ENCODE assay signal across 12 mouse cellular contexts in genomic region chr1:63534271-63534827, GRCm38 (mm10).
A peak's percentile ranks its signal among the peaks of the same experiment; 100 is the strongest.
DNase-seq lines count a peak whose midpoint lies in the region; ATAC-seq and TF ChIP-seq lines count a peak whose summit lies in the region.
"Had no signal": no experiment of that assay in that cellular context is flagged by ENCODE, and none has a peak within 500 bp of the region (broad histone marks: within the 10 kb centered on the region; RNA-seq: fewer than 3 reads in every experiment).

No protein-coding gene starts in this region.

- peak overlapping the region; percentile 65 for H3K27ac ChIP-seq in midbrain, embryonic 12.5 days (replicated peaks)
- no peak overlapping the region for H3K27ac ChIP-seq in midbrain, postnatal 0 days (ENCODE audit: low read depth, low read length)
- no peak overlapping the region for H3K27ac ChIP-seq in hindbrain, embryonic 16.5 days (ENCODE audit: low read depth, low read length)
- no peak overlapping the region for H3K27ac ChIP-seq in midbrain, embryonic 15.5 days
- H3K27ac ChIP-seq: stomach, embryonic 15.5 days had no signal

- no peaks in the 10 kb centered on the region for H3K9me3 ChIP-seq in midbrain, embryonic 12.5 days
- H3K9me3 ChIP-seq in midbrain, postnatal 0 days (ENCODE audit: low read length), result no peaks in the 10 kb centered on the region
- no peaks in the 10 kb centered on the region for H3K9me3 ChIP-seq in hindbrain, embryonic 16.5 days (ENCODE audit: control insufficient read depth, low read length)
- no peaks in the 10 kb centered on the region for H3K9me3 ChIP-seq in midbrain, embryonic 15.5 days
- H3K9me3 ChIP-seq: stomach, embryonic 15.5 days had no signal

- ATAC-seq in midbrain, embryonic 12.5 days (ENCODE audit: low FRiP score, low read depth), result no peak
- ATAC-seq in midbrain, postnatal 0 days (ENCODE audit: low FRiP score), result no peak
- 0 out of 2 replicates have a peak, but pooled peaks have one; percentile 24 for ATAC-seq in hindbrain, embryonic 16.5 days
- 0 out of 2 replicates have a peak, but pooled peaks have one; percentile 30 for ATAC-seq in midbrain, embryonic 15.5 days (replicated peaks)
- ATAC-seq: intestine, embryonic 16.5 days had no signal

- no peaks in the 10 kb centered on the region for H3K36me3 ChIP-seq in midbrain, embryonic 12.5 days
- no peaks in the 10 kb centered on the region for H3K36me3 ChIP-seq in midbrain, postnatal 0 days (ENCODE audit: insufficient read depth, low read length)
- H3K36me3 ChIP-seq in hindbrain, embryonic 16.5 days (ENCODE audit: control insufficient read depth, insufficient read depth, low read length), result no peaks in the 10 kb centered on the region
- H3K36me3 ChIP-seq in midbrain, embryonic 15.5 days (replicated peaks), result no peaks in the 10 kb centered on the region
- H3K36me3 ChIP-seq: stomach, embryonic 15.5 days had no signal

- H3K27me3 ChIP-seq in midbrain, embryonic 12.5 days, result no peaks in the 10 kb centered on the region
- no peaks in the 10 kb centered on the region for H3K27me3 ChIP-seq in midbrain, postnatal 0 days (ENCODE audit: insufficient read depth, low read length)
- H3K27me3 ChIP-seq in hindbrain, embryonic 16.5 days (replicated peaks; ENCODE audit: control insufficient read depth, insufficient read depth, low read length), result no peaks in the 10 kb centered on the region
- H3K27me3 ChIP-seq in midbrain, embryonic 15.5 days (replicated peaks), result no peaks in the 10 kb centered on the region
- H3K27me3 ChIP-seq: stomach, embryonic 15.5 days had no signal

- 0 out of 2 replicates have a peak, but pooled peaks cover 2% of the 10 kb centered on the region for H3K4me1 ChIP-seq in midbrain, embryonic 12.5 days
- no peaks in the 10 kb centered on the region for H3K4me1 ChIP-seq in midbrain, postnatal 0 days (ENCODE audit: insufficient read depth, low read length)
- no peaks in the 10 kb centered on the region for H3K4me1 ChIP-seq in hindbrain, embryonic 16.5 days (ENCODE audit: control insufficient read depth, insufficient read depth, low read depth, low read length)
- peaks cover 3% of the 10 kb centered on the region for H3K4me1 ChIP-seq in midbrain, embryonic 15.5 days
- H3K4me1 ChIP-seq: stomach, embryonic 15.5 days had no signal

- H3K4me3 ChIP-seq in midbrain, embryonic 12.5 days, result no peak overlapping the region
- H3K4me3 ChIP-seq in midbrain, postnatal 0 days (ENCODE audit: low read depth, low read length), result no peak overlapping the region
- H3K4me3 ChIP-seq in hindbrain, embryonic 16.5 days (ENCODE audit: low read length), result no peak overlapping the region
- no peak overlapping the region for H3K4me3 ChIP-seq in midbrain, embryonic 15.5 days
- H3K4me3 ChIP-seq: stomach, embryonic 15.5 days had no signal

- TF ChIP-seq CTCF in midbrain, postnatal 0 days (IDR thresholded peaks at IDR 0.05), result no peak

- H3K9ac ChIP-seq in midbrain, embryonic 12.5 days (replicated peaks), result no peak overlapping the region
- H3K9ac ChIP-seq in midbrain, postnatal 0 days (replicated peaks; ENCODE audit: low read length, poor library complexity, severe bottlenecking), result no peak overlapping the region
- H3K9ac ChIP-seq in hindbrain, embryonic 16.5 days (ENCODE audit: low read depth, low read length), result no peak overlapping the region
- no peak overlapping the region for H3K9ac ChIP-seq in midbrain, embryonic 15.5 days
- H3K9ac ChIP-seq: stomach, embryonic 15.5 days had no signal

- H3K4me2 ChIP-seq in midbrain, embryonic 12.5 days (replicated peaks), result no peak overlapping the region
- H3K4me2 ChIP-seq in midbrain, postnatal 0 days (ENCODE audit: low read depth, low read length, poor library complexity, severe bottlenecking), result no peak overlapping the region
- no peak overlapping the region for H3K4me2 ChIP-seq in hindbrain, embryonic 16.5 days (ENCODE audit: low read length)
- no peak overlapping the region for H3K4me2 ChIP-seq in midbrain, embryonic 15.5 days
- H3K4me2 ChIP-seq: stomach, embryonic 15.5 days had no signal

- WGBS in midbrain, embryonic 12.5 days, result 58% methylated on average over 6 of the region's 6 CpGs
- 48% methylated on average over 6 of the region's 6 CpGs for WGBS in midbrain, postnatal 0 days
- WGBS in hindbrain, embryonic 16.5 days, result 37% methylated on average over 6 of the region's 6 CpGs
- WGBS in midbrain, embryonic 15.5 days, result 63% methylated on average over 6 of the region's 6 CpGs

- DNase-seq in embryo, embryonic 10 days (ENCODE audit: low spot score), result peak; percentile 31
- no peak for DNase-seq in embryo, embryonic 9.5 days (ENCODE audit: extremely low spot score)
- DNase-seq in midbrain, postnatal 0 days (ENCODE audit: low spot score), result no peak
- DNase-seq in layer of hippocampus, postnatal 36 days, result no peak
- DNase-seq in thymus, postnatal 10 days (ENCODE audit: low spot score in 2 of 2), result no peak
- DNase-seq: cerebellum, postnatal 36 days; gastrocnemius, postnatal 25 days had no signal

Comparison
In these comparisons a context has a peak if more than half of its experiments do, and no peak if none do; other contexts are left out.
1. ATAC-seq: peak in hindbrain, embryonic 16.5 days (single experiment) and midbrain, embryonic 15.5 days (single experiment); none in midbrain, embryonic 12.5 days (single experiment) and midbrain, postnatal 0 days (single experiment).